Mouse (Mus musculus) hindbrain, embryonic 12.5 days (tissue): ENCODE results near the gene Nme9. TPM values are rescaled to one million over a fixed set of nuclear protein-coding genes. Genes with fewer than 3 reads are reported as not detected.
A peak's percentile ranks its signal among the peaks of the same experiment; 100 is the strongest.

Source experiments
- ATAC-seq: fragments of 200-750 bp; cut with Nextera tagmentation; 2 replicates; pipeline ENCODE4 v1.8.0; 2017; ENCODE audit warnings: moderate TSS enrichment; ENCODE audit not compliant: low FRiP score
- H3K27ac ChIP-seq: fragments of 300-500 bp; sonication (generic); 2 replicates; pipeline ENCODE4 v1.5.1; 2016; ENCODE audit warnings: mild to moderate bottlenecking
- H3K27me3 ChIP-seq: fragments of 300-500 bp; sonication (generic); 2 replicates; pipeline ENCODE4 v1.6.1; 2016; ENCODE audit warnings: mild to moderate bottlenecking
- H3K36me3 ChIP-seq: fragments of 300-500 bp; sonication (generic); 2 replicates; pipeline ENCODE4 v1.6.1; 2016; ENCODE audit warnings: mild to moderate bottlenecking
- H3K4me1 ChIP-seq: fragments of 300-500 bp; sonication (generic); 2 replicates; pipeline ENCODE4 v1.6.1; 2016
- H3K4me2 ChIP-seq: fragments of 300-500 bp; sonication (generic); replicated peaks from 2 replicates; pipeline ENCODE4 v1.6.1; 2016; ENCODE audit warnings: mild to moderate bottlenecking
- H3K4me3 ChIP-seq: fragments of 300-500 bp; sonication (generic); 2 replicates; pipeline ENCODE4 v1.5.1; 2016; ENCODE audit warnings: mild to moderate bottlenecking
- H3K9ac ChIP-seq: fragments of 300-500 bp; sonication (generic); 2 replicates; pipeline ENCODE4 v1.6.1; 2016; ENCODE audit warnings: mild to moderate bottlenecking, moderate library complexity
- H3K9me3 ChIP-seq: fragments of 300-500 bp; sonication (generic); replicated peaks from 2 replicates; pipeline ENCODE4 v1.6.1; 2016; ENCODE audit warnings: mild to moderate bottlenecking
- WGBS: fragments of 180-500 bp; shearing (Covaris S2); methylation state at CpG from one replicate; pipeline ENCODE4 v1.1.7; 2016; 5-methylcytosine and 5-hydroxymethylcytosine counted together
- polyA plus RNA-seq: library from polyadenylated mRNA; unstranded; fragments of >200 nt; fragmentation: Nextera tagmentation; extraction: Ambion mirVana; gene quantifications from 2 replicates; pipeline ENCODE4 v1.2.1, GENCODE M21; 2016

Nme9 gene
- polyA plus RNA-seq, result 0.83 and 1.4 TPM in 2 replicates

DNA sequence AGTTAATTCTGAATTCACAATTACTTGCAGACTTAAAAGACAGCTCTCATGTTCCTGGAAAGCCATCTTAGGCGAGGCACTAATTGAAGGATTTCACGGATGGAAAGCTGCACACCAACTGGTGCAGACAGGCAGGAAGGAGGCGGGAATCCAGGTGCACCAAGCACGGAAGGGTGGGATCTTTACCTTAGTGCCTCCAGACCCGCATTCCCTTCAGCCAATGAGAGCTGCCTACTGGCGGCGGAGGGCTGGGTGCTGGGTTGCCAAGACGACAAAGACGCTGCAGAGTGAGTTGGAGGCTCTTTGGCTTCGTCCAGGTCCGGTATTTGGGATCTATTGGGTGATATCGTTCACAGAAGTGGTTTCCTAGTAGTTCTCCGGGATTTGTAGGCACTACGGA is at the start of gene Nme9:
Gene Nme9 (plus strand): TSS at position 315 of the 400 bp plus-strand sequence.
- Histone ChIP-seq H3K9me3 (no peaks in the 10 kb centered on the region), H3K27ac (no peak within 1 kb of the TSS), H3K4me3 (no peak within 1 kb of the TSS), H3K4me2 (peak within 1 kb of the TSS; percentile 21; the same call in 1 of the 2 replicates), H3K9ac (no peak within 1 kb of the TSS), H3K36me3 (no peaks in the 10 kb centered on the region), H3K27me3 (peaks cover 19% of the 10 kb centered on the region; the same call in 1 of the 2 replicates), H3K4me1 (peaks cover 3% of the 10 kb centered on the region; the same call in 1 of the 2 replicates)
- 10% methylated on average over 14 of the region's 14 CpGs for WGBS
- no peak for ATAC-seq

DNA sequence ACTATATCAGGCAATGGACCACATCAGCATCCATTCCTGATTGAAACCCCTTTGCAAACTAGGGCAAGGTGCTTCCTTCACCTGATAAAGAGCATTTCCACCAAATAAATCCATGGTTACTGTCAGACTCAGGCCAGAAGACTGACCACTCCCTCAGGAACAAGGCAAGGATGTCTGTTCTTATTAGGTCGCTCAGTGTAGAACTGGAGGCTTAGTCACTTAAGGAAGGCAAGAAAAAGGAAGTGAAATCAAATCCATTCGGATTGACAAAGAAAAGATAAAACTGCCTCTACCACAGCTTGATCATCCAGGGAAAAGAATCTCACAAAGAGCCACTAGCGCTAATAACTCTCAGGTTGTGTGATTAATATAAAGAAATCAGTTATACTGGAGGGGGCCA is 42.0 kb upstream of the Nme9 start:
- Histone ChIP-seq H3K4me1 (no peaks in the 10 kb centered on the region), H3K4me3 (no peak overlapping the region), H3K27me3 (no peaks in the 10 kb centered on the region), H3K4me2 (no peak overlapping the region), H3K9me3 (no peaks in the 10 kb centered on the region), H3K36me3 (no peaks in the 10 kb centered on the region), H3K9ac (no peak overlapping the region), H3K27ac (no peak overlapping the region)
- WGBS, result 72% methylated on average over 3 of the region's 3 CpGs
- ATAC-seq, result no peak

DNA sequence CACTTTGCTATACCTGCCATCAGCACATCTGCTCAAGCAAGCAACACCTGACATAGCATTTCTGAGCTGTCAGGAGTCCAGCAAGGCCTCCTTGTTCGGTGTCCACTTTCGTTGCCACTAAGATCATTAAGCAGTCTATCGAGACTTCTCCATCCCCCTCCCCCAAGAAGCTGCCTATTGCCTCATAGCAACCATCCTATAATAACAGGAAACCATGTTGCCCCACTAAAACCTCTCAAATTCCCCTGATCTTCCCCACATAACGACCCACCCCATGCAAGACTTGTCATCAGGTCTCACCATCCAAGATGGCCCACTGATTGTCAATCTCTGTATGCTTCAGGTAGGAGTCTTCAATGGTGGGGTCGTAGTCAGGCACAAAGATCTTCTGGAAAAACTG is 40.2 kb upstream of the Nme9 start:
- Histone ChIP-seq H3K27ac (no peak overlapping the region), H3K27me3 (no peaks in the 10 kb centered on the region), H3K9ac (no peak overlapping the region), H3K9me3 (no peaks in the 10 kb centered on the region), H3K4me1 (no peaks in the 10 kb centered on the region), H3K4me3 (no peak overlapping the region), H3K36me3 (no peaks in the 10 kb centered on the region), H3K4me2 (no peak overlapping the region)
- 90% methylated on average over 5 of the region's 5 CpGs for WGBS
- no peak for ATAC-seq

DNA sequence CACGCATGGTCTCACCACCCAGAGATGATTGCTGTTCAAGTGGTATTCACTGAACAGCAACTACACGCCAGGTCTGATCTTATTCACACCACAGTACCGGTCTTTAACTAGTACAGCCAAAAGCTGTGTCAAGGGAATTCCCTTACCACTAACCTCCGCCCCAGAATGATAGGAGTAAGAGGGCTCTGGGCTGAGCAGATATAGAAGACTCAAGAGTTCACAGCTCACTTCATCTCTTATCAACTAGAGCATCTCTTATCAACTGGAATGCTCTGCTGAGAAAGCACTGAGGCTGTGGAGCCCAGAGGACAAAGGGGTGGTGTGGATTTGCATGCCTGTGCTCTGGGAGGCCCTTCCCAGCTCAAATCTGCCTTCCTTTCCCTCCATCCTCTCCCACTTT is 39.5 kb upstream of the Nme9 start:
- no peak for ATAC-seq

DNA sequence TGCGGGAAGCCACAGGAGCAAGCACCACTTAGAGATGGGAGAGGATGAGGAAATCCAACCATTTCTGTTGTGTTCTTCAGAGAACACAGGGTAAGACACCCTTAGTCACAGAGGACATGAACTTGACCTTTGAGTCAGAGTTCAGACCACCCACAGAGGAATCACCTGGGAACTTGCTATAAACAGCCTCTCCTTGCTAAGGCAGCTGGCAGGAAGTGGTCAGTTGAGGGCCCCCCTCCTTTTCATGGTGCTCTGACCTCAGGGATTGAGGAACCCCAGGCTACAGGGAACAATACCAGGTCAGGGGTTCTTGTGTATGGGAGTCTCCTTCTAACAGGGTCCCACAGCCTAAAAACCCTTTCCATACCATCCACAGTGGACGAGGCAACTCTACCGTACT is 34.5 kb upstream of the Nme9 start:
- H3K9me3 ChIP-seq, result no peaks in the 10 kb centered on the region
- no peaks in the 10 kb centered on the region for H3K36me3 ChIP-seq
- no peak overlapping the region for H3K4me3 ChIP-seq
- H3K27ac ChIP-seq, result no peak overlapping the region
- H3K27me3 ChIP-seq, result no peaks in the 10 kb centered on the region
- no peak overlapping the region for H3K9ac ChIP-seq
- 88% methylated on average over 3 of the region's 3 CpGs for WGBS
- peaks cover 18% of the 10 kb centered on the region for H3K4me1 ChIP-seq
- no peak; the same call in 1 of the 2 replicates for ATAC-seq
- no peak overlapping the region for H3K4me2 ChIP-seq

More for the DNA sequence above, 39.5 kb upstream of the Nme9 start:
- no peaks in the 10 kb centered on the region for H3K27me3 ChIP-seq
- H3K9me3 ChIP-seq, result no peaks in the 10 kb centered on the region
- H3K4me3 ChIP-seq, result no peak overlapping the region
- WGBS, result 92% methylated on average over 4 of the region's 4 CpGs
- no peak overlapping the region for H3K4me2 ChIP-seq
- no peak overlapping the region for H3K9ac ChIP-seq
- peaks cover 1% of the 10 kb centered on the region; the same call in 1 of the 2 replicates for H3K4me1 ChIP-seq
- no peaks in the 10 kb centered on the region for H3K36me3 ChIP-seq
- no peak overlapping the region for H3K27ac ChIP-seq

DNA sequence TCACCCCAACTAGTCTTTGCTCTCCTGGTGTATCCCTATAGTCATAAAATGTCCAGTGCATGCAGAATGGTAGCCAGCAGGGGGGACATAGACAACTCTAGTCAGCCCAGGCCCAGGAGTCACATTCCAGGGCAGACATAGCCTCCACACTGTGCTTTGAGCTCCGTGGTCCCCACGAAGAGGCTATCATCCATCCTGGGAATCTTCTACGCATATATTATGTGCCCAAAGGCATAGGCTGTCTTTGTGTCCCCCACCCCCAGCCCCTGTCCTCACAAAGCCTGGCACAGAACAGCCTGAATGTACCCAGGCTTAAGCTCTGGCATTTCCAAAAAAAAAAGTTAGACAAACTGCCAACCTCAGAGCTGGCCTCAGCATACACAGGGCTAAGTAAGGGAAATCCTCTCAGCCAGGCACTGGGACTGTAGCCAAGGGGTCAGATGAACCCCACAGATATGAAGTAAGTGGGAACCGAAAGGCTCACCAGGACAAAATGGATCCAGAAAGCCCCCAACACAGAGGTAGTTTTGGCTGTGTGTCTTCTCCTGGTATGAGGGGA is 33.9 kb upstream of the Nme9 start:
- peaks cover 20% of the 10 kb centered on the region for H3K4me1 ChIP-seq
- 68% methylated on average over 4 of the region's 4 CpGs for WGBS
- H3K9ac ChIP-seq, result no peak overlapping the region
- no peak overlapping the region for H3K4me3 ChIP-seq
- 0 out of 2 replicates have a peak, but pooled peaks have one; percentile 10 for ATAC-seq
- no peaks in the 10 kb centered on the region for H3K27me3 ChIP-seq
- H3K4me2 ChIP-seq, result no peak overlapping the region
- no peak overlapping the region for H3K27ac ChIP-seq
- H3K9me3 ChIP-seq, result no peaks in the 10 kb centered on the region
- H3K36me3 ChIP-seq, result no peaks in the 10 kb centered on the region

DNA sequence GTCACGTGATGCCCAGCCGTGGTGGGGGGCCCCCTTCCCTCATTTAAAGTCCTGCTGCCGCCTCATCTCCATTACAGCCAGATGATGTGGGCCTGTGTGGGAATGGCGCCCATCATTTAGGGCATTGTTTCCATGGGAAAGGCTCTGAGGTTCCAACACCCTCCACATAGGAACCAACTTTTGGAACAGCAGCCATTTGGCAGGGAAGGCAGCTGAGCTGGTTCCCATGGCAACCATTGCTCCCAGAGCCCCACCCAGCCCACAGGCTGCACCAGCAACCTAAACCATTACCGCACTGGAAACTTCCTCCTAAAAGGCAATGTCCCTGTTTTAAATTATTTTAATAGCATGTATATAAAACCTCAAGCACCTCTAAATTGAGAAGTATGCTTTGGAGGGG is 32.9 kb upstream of the Nme9 start:
- no peaks in the 10 kb centered on the region for H3K9me3 ChIP-seq
- WGBS, result 64% methylated on average over 5 of the region's 5 CpGs
- no peak overlapping the region for H3K9ac ChIP-seq
- peak; percentile 49; the same call in 1 of the 2 replicates for ATAC-seq
- H3K36me3 ChIP-seq, result no peaks in the 10 kb centered on the region
- no peak overlapping the region; the same call in 1 of the 2 replicates for H3K27ac ChIP-seq
- no peaks in the 10 kb centered on the region for H3K27me3 ChIP-seq
- no peak overlapping the region for H3K4me2 ChIP-seq
- no peak overlapping the region for H3K4me3 ChIP-seq
- peaks cover 27% of the 10 kb centered on the region for H3K4me1 ChIP-seq

DNA sequence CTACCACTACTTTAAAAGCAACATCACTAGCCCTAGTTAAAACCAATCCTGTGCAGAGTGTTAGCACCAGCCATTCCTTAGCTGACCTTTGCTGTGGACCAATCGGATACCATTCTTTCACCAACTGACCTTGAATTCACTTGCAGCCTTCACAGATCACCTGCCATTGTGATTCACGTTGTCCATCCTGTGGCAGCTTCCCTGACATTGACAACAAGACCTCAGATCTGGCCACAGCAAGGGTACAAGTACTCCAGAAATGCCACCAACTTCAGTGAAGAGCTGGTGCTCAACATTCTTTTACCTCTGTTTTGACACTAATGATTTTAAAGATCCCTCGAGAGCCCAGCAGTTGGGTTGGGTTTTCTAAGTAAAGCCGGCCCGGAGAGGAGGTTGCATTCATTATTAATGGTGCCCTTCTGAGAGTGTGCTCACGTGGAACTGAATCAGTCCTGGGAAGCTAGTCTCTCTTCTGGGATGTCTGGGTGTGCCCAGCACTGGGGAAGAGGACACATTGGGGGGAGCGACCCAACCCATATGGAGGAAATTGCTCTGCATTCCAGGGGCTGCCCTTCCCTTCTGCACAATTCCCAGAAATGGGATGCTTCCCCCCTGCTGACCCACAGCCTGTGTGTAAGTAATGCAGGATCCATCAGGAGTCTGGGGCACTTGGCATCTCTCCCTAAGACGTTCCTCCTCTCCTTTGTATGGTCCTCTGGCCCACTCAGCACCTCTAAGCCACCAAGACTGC is 31.1 kb upstream of the Nme9 start:
- no peak overlapping the region for H3K9ac ChIP-seq
- peaks cover 44% of the 10 kb centered on the region for H3K4me1 ChIP-seq
- no peak overlapping the region for H3K4me3 ChIP-seq
- ATAC-seq, result no peak
- H3K27ac ChIP-seq, result no peak overlapping the region
- WGBS, result 79% methylated on average over 8 of the region's 8 CpGs
- H3K9me3 ChIP-seq, result no peaks in the 10 kb centered on the region
- H3K27me3 ChIP-seq, result no peaks in the 10 kb centered on the region
- H3K36me3 ChIP-seq, result no peaks in the 10 kb centered on the region
- no peak overlapping the region for H3K4me2 ChIP-seq

DNA sequence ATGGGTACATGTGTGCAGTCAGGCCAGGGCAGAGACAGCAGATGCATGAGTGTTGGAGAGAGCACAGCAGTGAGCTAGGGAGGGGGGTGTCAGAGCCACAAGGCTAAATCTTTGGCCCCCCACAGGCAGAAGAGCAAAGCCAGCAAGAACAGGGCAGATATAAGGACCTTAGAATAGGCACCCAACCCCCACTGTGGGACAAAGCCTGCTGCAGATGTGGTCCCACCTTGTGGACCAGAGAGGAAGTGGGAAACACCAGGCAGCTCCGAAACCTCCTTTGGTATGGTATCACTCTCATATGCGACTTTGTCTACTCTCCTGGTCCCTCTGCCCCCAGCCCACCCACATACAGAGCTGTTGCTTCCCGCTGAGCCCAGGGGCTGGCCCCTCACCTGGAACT is 29.4 kb upstream of the Nme9 start:
- H3K27ac ChIP-seq, result no peak overlapping the region
- H3K4me3 ChIP-seq, result no peak overlapping the region
- H3K9me3 ChIP-seq, result no peaks in the 10 kb centered on the region
- WGBS, result 70% methylated on average over 3 of the region's 3 CpGs
- H3K36me3 ChIP-seq, result no peaks in the 10 kb centered on the region
- H3K27me3 ChIP-seq, result no peaks in the 10 kb centered on the region
- H3K9ac ChIP-seq, result no peak overlapping the region
- peaks cover 45% of the 10 kb centered on the region for H3K4me1 ChIP-seq
- H3K4me2 ChIP-seq, result no peak overlapping the region
- no peak for ATAC-seq

DNA sequence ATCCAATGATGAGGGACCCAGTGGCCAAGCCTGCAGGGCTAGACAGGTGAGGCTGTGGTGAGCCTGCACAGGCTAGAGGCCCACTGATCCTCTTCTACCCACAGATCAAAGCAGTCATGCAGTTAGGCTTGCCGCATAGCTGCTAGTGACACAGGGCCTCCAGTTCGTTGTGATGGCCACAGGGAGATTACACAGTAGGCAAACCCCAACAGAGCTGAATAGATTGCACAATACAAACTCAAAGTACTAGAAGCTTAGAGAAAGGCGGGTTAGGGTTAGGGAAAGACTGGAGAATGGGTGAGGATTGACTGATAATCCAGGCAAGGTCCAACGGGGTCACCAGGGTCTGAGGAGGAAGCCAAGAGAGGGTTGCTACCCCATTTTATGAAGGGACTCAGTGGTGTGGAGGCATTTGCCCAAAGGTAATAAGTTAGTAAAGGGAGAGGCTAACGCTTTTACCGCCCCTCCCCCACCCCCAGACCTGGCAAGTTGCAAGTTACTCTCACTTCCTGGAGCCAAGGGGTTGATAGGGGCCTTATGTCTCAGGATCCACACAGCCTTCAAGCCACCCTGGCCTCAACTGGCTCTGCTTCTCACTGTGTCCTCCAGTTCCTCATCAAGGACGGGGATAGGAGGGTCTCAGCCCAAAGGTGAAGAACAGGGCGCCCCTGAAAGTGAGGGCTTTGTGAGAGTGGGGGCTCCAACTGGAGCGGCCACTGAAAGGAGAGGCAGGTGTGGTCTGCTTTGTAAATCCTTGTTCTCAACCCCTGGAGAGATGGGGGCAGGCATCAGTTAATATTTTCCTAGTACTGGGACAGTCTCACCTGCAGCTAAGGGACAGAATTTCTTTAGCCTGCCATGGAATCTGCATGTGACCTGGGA is 27.3 kb upstream of the Nme9 start:
- Histone ChIP-seq H3K9me3 (no peaks in the 10 kb centered on the region), H3K4me3 (no peak overlapping the region), H3K27ac (no peak overlapping the region), H3K27me3 (no peaks in the 10 kb centered on the region), H3K9ac (no peak overlapping the region), H3K4me2 (no peak overlapping the region), H3K36me3 (no peaks in the 10 kb centered on the region), H3K4me1 (peaks cover 32% of the 10 kb centered on the region)
- ATAC-seq, result no peak
- WGBS, result 77% methylated on average over 9 of the region's 9 CpGs

DNA sequence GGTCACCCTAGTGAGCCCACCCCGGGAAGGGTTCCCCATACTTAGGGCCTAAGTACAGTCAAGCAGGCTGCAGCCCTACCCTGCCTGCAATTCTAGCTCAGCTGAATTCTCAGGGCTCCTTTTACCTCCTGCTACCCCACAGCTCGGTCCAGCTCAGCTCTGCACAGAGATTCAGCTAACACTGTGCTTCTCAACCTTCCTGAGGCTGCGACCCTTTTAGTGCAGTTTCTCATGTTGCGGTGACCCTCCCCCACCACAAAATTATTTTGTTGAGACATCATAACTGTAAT is 26.8 kb upstream of the Nme9 start:
- no peak overlapping the region for H3K9ac ChIP-seq
- H3K4me3 ChIP-seq, result no peak overlapping the region
- H3K36me3 ChIP-seq, result no peaks in the 10 kb centered on the region
- H3K4me1 ChIP-seq, result peaks cover 32% of the 10 kb centered on the region
- no peak overlapping the region for H3K27ac ChIP-seq
- ATAC-seq, result no peak
- H3K27me3 ChIP-seq, result no peaks in the 10 kb centered on the region
- H3K9me3 ChIP-seq, result no peaks in the 10 kb centered on the region
- no peak overlapping the region for H3K4me2 ChIP-seq
- WGBS, result 69% methylated on average over 4 of the region's 4 CpGs

DNA sequence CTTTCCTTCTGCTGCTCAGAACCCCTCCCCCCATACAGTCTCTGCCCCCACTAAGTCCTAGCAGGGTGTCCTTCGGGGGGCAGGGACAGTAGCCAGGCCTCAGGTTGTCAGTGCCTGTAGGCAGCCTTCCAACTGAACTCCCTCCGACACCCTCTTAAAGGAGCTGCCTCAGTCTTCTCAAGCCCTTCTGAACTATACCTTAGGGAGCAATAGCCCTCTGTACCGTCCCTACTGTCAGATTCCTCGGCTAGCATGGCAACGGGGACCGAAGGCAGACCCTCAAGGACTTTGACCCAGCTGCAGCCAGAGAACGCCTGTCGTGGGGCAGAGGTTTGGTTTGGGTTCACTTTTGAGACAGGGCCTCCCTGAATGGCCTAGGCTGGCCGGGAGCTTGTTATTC is 26.0 kb upstream of the Nme9 start:
- ATAC-seq, result peak; percentile 22; the same call in 1 of the 2 replicates
- WGBS, result 66% methylated on average over 9 of the region's 9 CpGs
- H3K9me3 ChIP-seq, result no peaks in the 10 kb centered on the region
- H3K27me3 ChIP-seq, result no peaks in the 10 kb centered on the region
- peaks cover 32% of the 10 kb centered on the region for H3K4me1 ChIP-seq
- H3K36me3 ChIP-seq, result no peaks in the 10 kb centered on the region
- H3K27ac ChIP-seq, result no peak overlapping the region
- no peak overlapping the region for H3K4me3 ChIP-seq
- H3K9ac ChIP-seq, result no peak overlapping the region
- H3K4me2 ChIP-seq, result no peak overlapping the region
